Mouse (Mus musculus) ES-Bruce4 (cell line): ENCODE data around the gene Ampd1. TPM values are rescaled to one million over a fixed set of nuclear protein-coding genes. Genes with fewer than 3 reads are reported as not detected.

Experiments used
- H3K27ac ChIP-seq: 2 replicates; pipeline ENCODE4 v1.5.1; 2012; ENCODE audit warnings: low read length, inconsistent platforms; ENCODE audit not compliant: insufficient read depth
- H3K27me3 ChIP-seq: 2 replicates; pipeline ENCODE4 v1.6.1; 2012; ENCODE audit warnings: mild to moderate bottlenecking, low read length, inconsistent platforms; ENCODE audit not compliant: control insufficient read depth, poor library complexity, insufficient read depth, severe bottlenecking
- H3K36me3 ChIP-seq: 2 replicates; pipeline ENCODE4 v1.6.1; 2012; ENCODE audit warnings: inconsistent platforms, mild to moderate bottlenecking, low read length, moderate library complexity; ENCODE audit not compliant: control insufficient read depth, poor library complexity, insufficient read depth, severe bottlenecking
- H3K4me1 ChIP-seq: one replicate; pipeline ENCODE4 v1.8.1; 2011; ENCODE audit warnings: low read length; ENCODE audit not compliant: control insufficient read depth, insufficient read depth
- H3K4me3 ChIP-seq: 2 replicates; pipeline ENCODE4 v1.5.1; 2011; ENCODE audit warnings: low read depth, mild to moderate bottlenecking, low read length
- H3K9ac ChIP-seq: 2 replicates; pipeline ENCODE4 v1.6.1; 2012; ENCODE audit warnings: low read depth, mild to moderate bottlenecking, inconsistent platforms; ENCODE audit not compliant: poor library complexity, severe bottlenecking
- H3K9me3 ChIP-seq: replicated peaks from 2 replicates; pipeline ENCODE4 v1.6.1; 2012; ENCODE audit warnings: mild to moderate bottlenecking, low read length, inconsistent platforms; ENCODE audit not compliant: control insufficient read depth, poor library complexity, insufficient read depth, severe bottlenecking
- CTCF ChIP-seq: IDR thresholded peaks from one replicate; pipeline ENCODE4 v1.8.1; 2011; ENCODE audit warnings: low read depth, low read length
- EP300 ChIP-seq: IDR thresholded peaks from 2 replicates; pipeline ENCODE4 v1.6.1; 2011; ENCODE audit warnings: low read depth, low read length; ENCODE audit not compliant: insufficient read depth
- POLR2A ChIP-seq: IDR thresholded peaks from one replicate; pipeline ENCODE4 v1.8.1; 2011; ENCODE audit warnings: low read length; ENCODE audit not compliant: insufficient read depth
- polyA plus RNA-seq: library from polyadenylated mRNA; stranded (reverse); fragments of >200 nt; gene quantifications from 2 replicates; pipeline ENCODE4 v1.2.4, GENCODE M21; 2011; ENCODE audit warnings: low read depth; ENCODE audit not compliant: missing spikeins, insufficient read depth, insufficient read length

Ampd1 gene
- polyA plus RNA-seq, 1 experiment, result not detected

- Histone ChIP-seq H3K9ac (no peak overlapping the region), H3K27me3 (no peaks in the 10 kb centered on the region), H3K4me1 (peaks cover 6% of the 10 kb centered on the region), H3K27ac (no peak overlapping the region), H3K9me3 (no peaks in the 10 kb centered on the region), H3K36me3 (no peaks in the 10 kb centered on the region), H3K4me3 (no peak overlapping the region)
- TF ChIP-seq POLR2A (no peak), CTCF (no peak), EP300 (no peak)
Measured at GRCm38 (mm10) chr3:103081051-103081450, 7.2 kb downstream of the Ampd1 start.

GRCm38 (mm10) chr3:103081861-103082453, 8.1 kb downstream of the Ampd1 start:
- Histone ChIP-seq H3K4me1 (peaks cover 6% of the 10 kb centered on the region), H3K9ac (no peak overlapping the region), H3K27ac (no peak overlapping the region), H3K36me3 (no peaks in the 10 kb centered on the region), H3K4me3 (no peak overlapping the region), H3K27me3 (no peaks in the 10 kb centered on the region), H3K9me3 (no peaks in the 10 kb centered on the region)
- no peak for TF ChIP-seq EP300
- no peak for TF ChIP-seq POLR2A
- TF ChIP-seq CTCF, result no peak

GRCm38 (mm10) chr3:103082761-103083160, 8.9 kb downstream of the Ampd1 start:
- no peaks in the 10 kb centered on the region for H3K27me3 ChIP-seq

GRCm38 (mm10) chr3:103085986-103086385, 12.2 kb downstream of the Ampd1 start:
- Histone ChIP-seq H3K27ac (peak overlapping the region; percentile 87), H3K36me3 (no peaks in the 10 kb centered on the region), H3K9ac (no peak overlapping the region), H3K9me3 (no peaks in the 10 kb centered on the region), H3K4me1 (peaks cover 6% of the 10 kb centered on the region), H3K4me3 (no peak overlapping the region), H3K27me3 (no peaks in the 10 kb centered on the region)
- no peak for TF ChIP-seq CTCF
- peak; percentile 29; the same call in 1 of the 2 replicates for TF ChIP-seq EP300

More at GRCm38 (mm10) chr3:103082761-103083160, 8.9 kb downstream of the Ampd1 start:
- TF ChIP-seq CTCF, result no peak
- no peak for TF ChIP-seq POLR2A
- no peak for TF ChIP-seq EP300
- Histone ChIP-seq H3K9me3 (no peaks in the 10 kb centered on the region), H3K9ac (no peak overlapping the region), H3K4me1 (peaks cover 6% of the 10 kb centered on the region), H3K4me3 (no peak overlapping the region), H3K36me3 (no peaks in the 10 kb centered on the region), H3K27ac (no peak overlapping the region)

- no peak overlapping the region for H3K4me3 ChIP-seq
- no peaks in the 10 kb centered on the region for H3K36me3 ChIP-seq
- no peaks in the 10 kb centered on the region for H3K4me1 ChIP-seq
- no peak overlapping the region for H3K27ac ChIP-seq
- H3K9me3 ChIP-seq, result no peaks in the 10 kb centered on the region
- H3K27me3 ChIP-seq, result no peaks in the 10 kb centered on the region
- TF ChIP-seq POLR2A, result no peak
- TF ChIP-seq EP300, result no peak
- TF ChIP-seq CTCF, result no peak
- no peak overlapping the region for H3K9ac ChIP-seq
Measured at GRCm38 (mm10) chr3:103091753-103092152, 17.9 kb downstream of the Ampd1 start.

GRCm38 (mm10) chr3:103098662-103099061, 24.8 kb downstream of the Ampd1 start:
- TF ChIP-seq POLR2A, result peak; percentile 16
- 0 out of 2 replicates have a peak, but pooled peaks have one; percentile 6 for TF ChIP-seq EP300
- no peak for TF ChIP-seq CTCF
- no peaks in the 10 kb centered on the region for H3K36me3 ChIP-seq
- H3K4me3 ChIP-seq, result peak overlapping the region; percentile 0; the same call in 1 of the 2 replicates
- no peaks in the 10 kb centered on the region for H3K27me3 ChIP-seq
- no peaks in the 10 kb centered on the region for H3K4me1 ChIP-seq
- H3K9ac ChIP-seq, result 0 out of 2 replicates have a peak overlapping the region, but pooled peaks have one; percentile 6
- H3K27ac ChIP-seq, result no peak overlapping the region
- H3K9me3 ChIP-seq, result no peaks in the 10 kb centered on the region
